Mouse (Mus musculus): ENCODE measurements around the gene Zfp729b. TPM values are rescaled to one million over a fixed set of nuclear protein-coding genes. Genes with fewer than 3 reads are reported as not detected.
A peak's percentile ranks its signal among the peaks of the same experiment; 100 is the strongest.

The Zfp729b gene
- 3.4 TPM in 2 replicates for polyA plus RNA-seq (2016; fragmentation: Nextera tagmentation; extraction: Ambion mirVana)

DNA sequence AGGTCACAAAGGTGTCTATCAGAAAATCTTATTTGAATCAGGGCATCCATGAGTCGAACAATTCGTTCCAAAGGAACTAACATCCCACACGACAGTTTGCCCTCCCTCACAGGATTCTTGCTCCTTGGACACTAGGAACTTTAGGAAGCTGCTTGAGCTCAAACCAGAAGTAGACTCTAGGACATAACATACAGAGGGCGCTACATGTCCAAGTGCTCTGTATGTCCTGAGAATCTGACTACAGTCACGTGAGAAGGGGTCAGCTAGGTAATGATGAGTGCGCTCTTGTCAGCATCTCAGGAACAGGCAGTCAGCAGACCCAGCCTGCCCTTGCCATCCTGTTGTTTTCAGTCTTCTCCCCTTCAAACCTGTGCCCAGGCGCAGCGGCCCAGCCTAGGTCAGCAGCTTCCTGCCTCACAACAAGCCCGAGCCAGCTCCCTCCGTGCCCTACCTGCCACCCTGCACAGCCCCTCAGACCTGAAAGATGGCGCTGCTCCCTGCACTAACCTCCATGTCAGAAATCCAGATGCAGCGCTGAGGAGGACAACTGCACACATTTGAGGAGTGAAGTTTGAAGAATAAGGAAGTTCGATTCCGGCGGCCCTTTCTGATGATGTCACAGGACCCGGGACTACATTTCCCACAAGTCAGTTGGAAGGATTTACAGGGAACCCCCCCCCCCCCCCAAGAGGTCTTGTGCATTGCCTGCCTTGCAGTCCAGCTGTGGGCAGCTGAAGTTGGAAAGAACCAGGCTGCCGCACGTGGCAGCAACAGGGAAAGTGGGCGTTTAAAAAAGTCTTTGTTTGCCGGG is at the start of gene Zfp729b:
Gene Zfp729b, minus strand, starts transcription at position 642 of the 811 bp plus-strand sequence.
- H3K27ac ChIP-seq: peak within 1 kb of the TSS; percentile 86
- WGBS: 5% methylated on average over 20 of the region's 20 CpGs

DNA sequence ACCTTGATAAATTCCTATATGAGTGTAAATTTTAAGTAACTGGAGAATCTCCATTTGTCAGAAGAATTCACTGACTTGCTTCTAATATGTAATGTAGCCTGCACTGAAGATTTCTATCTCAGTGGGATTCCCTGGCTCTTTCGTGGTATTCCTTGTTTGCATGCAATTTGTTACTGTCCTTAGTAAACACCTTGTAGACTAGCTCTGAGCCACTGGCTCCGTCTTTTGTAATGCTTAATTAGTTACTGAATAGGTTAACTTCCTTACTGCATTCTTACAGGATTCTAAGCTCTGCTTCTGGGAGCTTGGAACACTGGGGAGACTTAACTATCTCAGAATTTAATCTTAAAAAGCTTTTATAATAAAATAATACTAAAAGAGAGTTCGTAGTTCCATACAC is 43.0 kb upstream of the Zfp729b start:
- WGBS: 32% methylated on average over 3 of the region's 3 CpGs
- no peak overlapping the region for H3K27ac ChIP-seq
- no peaks in the 10 kb centered on the region for H3K4me1 ChIP-seq
- H3K4me3 ChIP-seq: no peak overlapping the region
- no peaks in the 10 kb centered on the region for H3K9me3 ChIP-seq
- no peaks in the 10 kb centered on the region for H3K36me3 ChIP-seq (replicated peaks)
- no peak for DNase-seq (ENCODE audit: extremely low spot score, low spot score)
- no peaks in the 10 kb centered on the region for H3K27me3 ChIP-seq (ENCODE audit: poor library complexity, severe bottlenecking)

More for the DNA sequence above, at the start of gene Zfp729b:
- H3K9me3 ChIP-seq: peaks cover 10% of the 10 kb centered on the region; the same call in 1 of the 2 replicates
- 0 out of 2 replicates have a peak, but pooled peaks cover 2% of the 10 kb centered on the region for H3K36me3 ChIP-seq (replicated peaks)
- H3K27me3 ChIP-seq (ENCODE audit: poor library complexity, severe bottlenecking): no peaks in the 10 kb centered on the region
- DNase-seq (ENCODE audit: extremely low spot score, low spot score): peak; percentile 87
- peaks cover 7% of the 10 kb centered on the region for H3K4me1 ChIP-seq
- peak within 1 kb of the TSS; percentile 73 for H3K4me3 ChIP-seq

DNA sequence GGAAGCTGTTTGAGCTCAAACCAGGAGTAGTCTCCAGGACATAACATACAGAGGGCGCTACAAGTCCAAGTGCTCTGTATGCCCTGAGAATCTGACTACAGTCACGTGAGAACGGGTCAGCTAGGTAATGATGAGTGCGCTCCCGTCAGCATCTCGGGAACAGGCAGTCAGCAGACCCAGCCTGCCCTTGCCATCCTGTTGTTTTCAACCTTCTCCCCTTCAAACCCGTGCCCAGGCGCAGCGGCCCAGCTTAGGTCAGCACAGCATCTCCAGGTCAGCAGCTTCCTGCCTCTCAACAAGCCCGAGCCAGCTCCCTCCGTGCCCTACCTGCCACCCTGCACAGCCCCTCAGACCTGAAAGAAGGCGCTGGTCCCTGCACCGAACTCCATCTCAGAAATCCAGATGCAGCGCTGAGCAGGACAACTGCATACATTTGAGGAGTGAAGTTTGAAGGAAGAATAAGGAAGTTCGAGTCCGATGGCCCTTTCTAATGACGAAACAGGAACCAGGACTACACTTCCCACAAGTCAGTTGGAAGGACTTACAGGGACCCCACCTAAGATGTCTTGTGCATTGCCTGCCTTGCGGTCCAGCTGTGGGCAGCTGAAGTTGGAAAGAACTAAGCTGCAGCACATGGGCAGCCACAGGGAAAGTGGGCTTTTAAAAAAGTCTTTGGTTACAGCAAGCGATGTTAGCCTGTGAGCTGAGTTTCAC is 27.9 kb upstream of the Zfp729b start, which contains the start of the genes Gm49345 and Zfp729a:
Gene Gm49345, minus strand, starts transcription at position 476 of the 714 bp plus-strand sequence.
Gene Zfp729a, minus strand, starts transcription at position 498 of the 714 bp plus-strand sequence.
- no peaks in the 10 kb centered on the region for H3K27me3 ChIP-seq (ENCODE audit: poor library complexity, severe bottlenecking)
- WGBS: under 1% methylated on average over 19 of the region's 19 CpGs
- peaks cover 6% of the 10 kb centered on the region; the same call in 1 of the 2 replicates for H3K4me1 ChIP-seq
- H3K36me3 ChIP-seq (replicated peaks): no peaks in the 10 kb centered on the region
- peak within 1 kb of the TSS; percentile 80 for H3K4me3 ChIP-seq
- peak within 1 kb of the TSS; percentile 87 for H3K27ac ChIP-seq
- DNase-seq (ENCODE audit: extremely low spot score, low spot score): peak; percentile 76
- H3K9me3 ChIP-seq: no peaks in the 10 kb centered on the region

DNA sequence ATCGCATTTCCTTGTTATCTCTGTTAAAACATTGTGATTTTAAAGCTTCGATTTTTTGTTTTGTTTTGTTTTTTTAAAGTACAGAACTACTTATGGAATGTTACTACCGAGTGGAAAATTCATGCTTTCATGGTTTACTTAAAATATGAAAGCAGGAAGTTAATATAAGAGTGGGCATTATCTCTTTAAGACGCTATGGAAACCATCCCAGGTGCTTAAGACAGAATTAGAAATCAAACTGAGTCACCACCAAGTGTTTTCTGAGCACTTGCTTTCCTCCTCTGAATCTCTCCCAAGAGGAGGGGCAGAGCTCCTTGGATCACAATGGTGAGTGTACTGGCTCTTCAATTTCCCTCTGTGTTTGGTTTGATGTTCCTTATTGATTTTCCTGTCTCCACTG is 601 bp upstream of the Zfp729b start:
- no peak for DNase-seq (ENCODE audit: extremely low spot score, low spot score)
- peaks cover 10% of the 10 kb centered on the region; the same call in 1 of the 2 replicates for H3K9me3 ChIP-seq
- H3K27ac ChIP-seq: no peak overlapping the region
- WGBS: 93% methylated on average over 4 of the region's 4 CpGs
- H3K36me3 ChIP-seq (replicated peaks): 0 out of 2 replicates have a peak, but pooled peaks cover 2% of the 10 kb centered on the region
- H3K4me1 ChIP-seq: peaks cover 7% of the 10 kb centered on the region
- no peak overlapping the region for H3K4me3 ChIP-seq
- no peaks in the 10 kb centered on the region for H3K27me3 ChIP-seq (ENCODE audit: poor library complexity, severe bottlenecking)

DNA sequence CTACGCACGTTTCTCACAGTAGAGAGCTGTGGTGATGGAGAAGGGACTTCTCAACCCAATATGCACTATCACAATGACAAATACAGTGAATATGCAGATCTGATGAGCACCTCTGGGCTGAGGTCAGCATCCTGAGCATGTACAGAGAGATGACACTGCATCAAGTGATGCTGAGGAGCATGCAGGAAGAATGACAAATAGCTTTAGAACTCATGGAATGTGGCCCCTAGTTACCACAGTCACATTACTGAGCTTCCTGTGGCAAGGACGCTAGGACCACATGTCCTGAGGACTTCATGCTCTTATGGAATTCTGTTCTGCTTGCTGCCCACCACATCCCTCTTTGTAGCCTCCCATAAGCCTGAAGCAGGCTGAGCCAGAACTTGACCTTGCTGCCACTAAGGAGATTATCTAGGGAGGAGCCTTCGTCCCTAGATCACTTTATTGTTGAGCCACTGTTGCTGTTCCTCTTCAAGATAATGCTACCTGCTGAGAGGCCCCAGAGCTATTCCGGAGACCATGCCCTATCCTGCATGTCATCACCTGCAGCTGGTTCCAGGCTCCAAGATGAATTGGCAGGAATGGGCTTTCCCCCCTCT is 36.8 kb downstream of the Zfp729b start:
- H3K36me3 ChIP-seq (replicated peaks): no peaks in the 10 kb centered on the region
- no peaks in the 10 kb centered on the region for H3K4me1 ChIP-seq
- no peaks in the 10 kb centered on the region for H3K9me3 ChIP-seq
- 72% methylated on average over 5 of the region's 5 CpGs for WGBS
- H3K4me3 ChIP-seq: no peak overlapping the region
- no peak for DNase-seq (ENCODE audit: extremely low spot score, low spot score)
- H3K27ac ChIP-seq: no peak overlapping the region
- no peaks in the 10 kb centered on the region for H3K27me3 ChIP-seq (ENCODE audit: poor library complexity, severe bottlenecking)

DNA sequence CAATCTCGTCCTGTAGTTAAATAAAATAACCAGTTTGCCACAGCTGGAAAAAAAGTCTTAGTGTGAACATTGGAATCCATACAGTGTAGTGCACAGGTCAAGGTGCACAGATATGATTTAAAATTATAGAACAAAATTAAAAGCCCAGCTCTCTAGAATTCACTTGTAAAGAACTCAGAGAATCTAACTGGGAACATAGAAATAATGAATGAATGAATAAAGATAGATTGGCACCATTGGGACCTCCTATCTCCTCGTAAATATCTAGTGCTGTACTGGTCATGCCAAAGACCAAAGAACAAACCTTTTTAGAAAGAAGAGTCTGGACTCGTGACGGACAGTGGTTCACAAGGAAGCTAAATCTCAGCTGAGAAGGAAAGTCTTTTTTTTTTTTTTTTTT is 55.8 kb downstream of the Zfp729b start, which contains the start of gene Zfp748:
Gene Zfp748, minus strand, starts transcription at position 101 of the 400 bp plus-strand sequence.
- H3K4me3 ChIP-seq: peak within 1 kb of the TSS; percentile 70
- H3K4me1 ChIP-seq: peaks cover 13% of the 10 kb centered on the region
- H3K27me3 ChIP-seq (ENCODE audit: poor library complexity, severe bottlenecking): no peaks in the 10 kb centered on the region
- DNase-seq (ENCODE audit: extremely low spot score, low spot score): no peak
- H3K27ac ChIP-seq: peak within 1 kb of the TSS; percentile 94
- H3K9me3 ChIP-seq: no peaks in the 10 kb centered on the region
- H3K36me3 ChIP-seq (replicated peaks): peaks cover 8% of the 10 kb centered on the region; the same call in 1 of the 2 replicates
- 82% methylated on average over 4 of the region's 4 CpGs for WGBS

DNA sequence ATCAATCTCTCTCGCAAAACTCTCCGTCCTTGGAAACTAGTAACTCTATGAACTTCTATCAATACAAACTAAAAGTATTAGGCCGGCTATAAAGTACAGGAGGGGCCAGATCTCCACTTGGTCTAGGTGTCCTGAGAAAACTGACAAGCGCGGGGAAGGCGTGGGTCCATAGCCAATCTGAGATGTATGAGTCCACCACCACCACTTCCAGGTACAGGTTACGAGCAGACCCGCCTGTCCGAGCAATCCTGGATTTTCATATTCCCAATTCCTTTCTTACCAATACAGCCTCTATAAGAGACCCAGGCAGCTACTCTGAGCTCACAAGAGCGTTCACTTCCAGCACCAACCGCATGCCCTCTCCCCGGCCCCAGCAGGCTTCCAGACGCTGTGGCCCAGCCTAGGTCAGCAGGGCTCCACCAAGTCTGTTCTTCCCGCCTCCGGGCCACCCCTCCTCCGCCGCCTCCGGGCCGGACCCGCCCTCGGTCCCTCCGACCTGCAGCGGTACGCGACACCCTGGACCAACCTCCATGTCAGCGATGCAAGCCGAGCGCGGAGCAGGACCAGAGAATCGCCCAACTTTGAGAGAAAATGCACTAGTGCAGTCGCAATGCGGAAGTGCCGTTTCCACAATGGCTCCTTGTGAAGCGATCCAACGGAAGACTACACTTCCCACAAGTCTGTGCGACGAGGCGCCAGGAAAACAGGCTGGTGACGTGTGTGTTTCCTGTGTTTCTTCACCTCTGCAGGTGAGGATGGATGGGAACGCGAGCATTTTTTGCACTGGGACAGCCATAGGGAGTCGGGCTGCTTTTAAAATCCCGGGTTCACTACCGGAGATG is 56.8 kb downstream of the Zfp729b start:
- peak overlapping the region; percentile 70 for H3K4me3 ChIP-seq
- under 1% methylated on average over 44 of the region's 44 CpGs for WGBS
- peaks cover 13% of the 10 kb centered on the region for H3K4me1 ChIP-seq
- H3K9me3 ChIP-seq: no peaks in the 10 kb centered on the region
- H3K27me3 ChIP-seq (ENCODE audit: poor library complexity, severe bottlenecking): no peaks in the 10 kb centered on the region
- DNase-seq (ENCODE audit: extremely low spot score, low spot score): peak; percentile 82
- H3K27ac ChIP-seq: peak overlapping the region; percentile 94
- H3K36me3 ChIP-seq (replicated peaks): peaks cover 8% of the 10 kb centered on the region

DNA sequence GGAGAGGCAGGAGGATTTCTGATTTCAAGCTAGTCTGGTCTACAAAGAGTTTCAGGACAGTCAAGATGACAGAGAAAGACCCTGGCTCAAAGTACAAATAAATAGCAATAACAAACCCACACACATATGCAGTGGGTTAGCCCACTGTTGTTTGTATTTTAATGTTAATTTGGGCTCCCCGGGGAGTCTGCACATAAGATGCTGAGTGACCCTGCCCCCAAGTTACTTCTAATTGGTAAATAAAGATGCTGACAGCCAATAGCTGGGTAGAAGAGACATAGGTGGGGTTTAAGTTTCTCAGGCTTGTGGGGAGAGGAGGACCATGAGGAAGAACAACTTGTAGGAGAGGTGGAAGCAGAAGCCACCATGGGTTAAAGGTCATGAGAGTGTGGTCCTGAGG is 63.6 kb downstream of the Zfp729b start:
- 90% methylated on average over 1 of the region's 1 CpGs for WGBS
- Histone ChIP-seq H3K36me3 (replicated peaks) (peaks cover 66% of the 10 kb centered on the region), H3K27ac (no peak overlapping the region), H3K4me3 (no peak overlapping the region), H3K9me3 (peaks cover 9% of the 10 kb centered on the region), H3K27me3 (ENCODE audit: poor library complexity, severe bottlenecking) (no peaks in the 10 kb centered on the region), H3K4me1 (no peaks in the 10 kb centered on the region)
- DNase-seq (ENCODE audit: extremely low spot score, low spot score): no peak

Other genes starting within 250 kb of the Zfp729b start
- gene Gm28044, start 249.2 kb downstream of the Zfp729b start, polyA plus RNA-seq (2016; fragmentation: Nextera tagmentation; extraction: Ambion mirVana): 0.37 TPM in 1 of 2 replicates, not detected in the other
- 0.87 and 1.1 TPM in 2 replicates for gene Zfp953, start 249.1 kb downstream of the Zfp729b start, polyA plus RNA-seq (2016; fragmentation: Nextera tagmentation; extraction: Ambion mirVana)
- gene Gm28041, start 234.0 kb downstream of the Zfp729b start, polyA plus RNA-seq (2016; fragmentation: Nextera tagmentation; extraction: Ambion mirVana): 0.50 TPM in 1 of 2 replicates, not detected in the other
- gene Zfp456, start 233.9 kb downstream of the Zfp729b start, polyA plus RNA-seq (2016; fragmentation: Nextera tagmentation; extraction: Ambion mirVana): 0.62 and 0.86 TPM in 2 replicates
- 3.4 and 4.5 TPM in 2 replicates for gene Zfp429, start 209.9 kb downstream of the Zfp729b start, polyA plus RNA-seq (2016; fragmentation: Nextera tagmentation; extraction: Ambion mirVana)
- gene Zfp459, start 188.3 kb downstream of the Zfp729b start, polyA plus RNA-seq (2016; fragmentation: Nextera tagmentation; extraction: Ambion mirVana): 0.86 and 1.2 TPM in 2 replicates
- gene Zfp874a, start 158.1 kb downstream of the Zfp729b start, polyA plus RNA-seq (2016; fragmentation: Nextera tagmentation; extraction: Ambion mirVana): 6.3 and 7.5 TPM in 2 replicates
- 1.4 TPM in 2 replicates for gene Zfp874b, start 125.4 kb downstream of the Zfp729b start, polyA plus RNA-seq (2016; fragmentation: Nextera tagmentation; extraction: Ambion mirVana)
- gene Zfp58, start 109.2 kb downstream of the Zfp729b start, polyA plus RNA-seq (2016; fragmentation: Nextera tagmentation; extraction: Ambion mirVana): 14.6 and 14.8 TPM in 2 replicates
- not detected in 2 replicates for gene Gm26965, start 83.6 kb downstream of the Zfp729b start, polyA plus RNA-seq (2016; fragmentation: Nextera tagmentation; extraction: Ambion mirVana)
- gene Zfp87, start 83.5 kb downstream of the Zfp729b start, polyA plus RNA-seq (2016; fragmentation: Nextera tagmentation; extraction: Ambion mirVana): 21.8 and 22.4 TPM in 2 replicates
- 15.4 and 17.3 TPM in 2 replicates for gene Zfp748, start 55.9 kb downstream of the Zfp729b start, polyA plus RNA-seq (2016; fragmentation: Nextera tagmentation; extraction: Ambion mirVana)
- not detected in 2 replicates for gene Gm49345, start 28.1 kb upstream of the Zfp729b start, polyA plus RNA-seq (2016; fragmentation: Nextera tagmentation; extraction: Ambion mirVana)
- 2.8 and 3.0 TPM in 2 replicates for gene Zfp729a, start 28.1 kb upstream of the Zfp729b start, polyA plus RNA-seq (2016; fragmentation: Nextera tagmentation; extraction: Ambion mirVana)
- gene Zfp738, start 77.4 kb upstream of the Zfp729b start, polyA plus RNA-seq (2016; fragmentation: Nextera tagmentation; extraction: Ambion mirVana): 9.5 and 10.1 TPM in 2 replicates
- 6.9 and 8.3 TPM in 2 replicates for gene Zfp65, start 119.5 kb upstream of the Zfp729b start, polyA plus RNA-seq (2016; fragmentation: Nextera tagmentation; extraction: Ambion mirVana)
- gene Zfp85, start 145.5 kb upstream of the Zfp729b start, polyA plus RNA-seq (2016; fragmentation: Nextera tagmentation; extraction: Ambion mirVana): 5.0 and 5.4 TPM in 2 replicates
- gene Zfp493, start 170.0 kb upstream of the Zfp729b start, polyA plus RNA-seq (2016; fragmentation: Nextera tagmentation; extraction: Ambion mirVana): 4.3 and 4.6 TPM in 2 replicates
- 6.0 and 7.8 TPM in 2 replicates for gene Zfp273, start 204.0 kb upstream of the Zfp729b start, polyA plus RNA-seq (2016; fragmentation: Nextera tagmentation; extraction: Ambion mirVana)
- gene Gm10037, start 221.4 kb upstream of the Zfp729b start, polyA plus RNA-seq (2016; fragmentation: Nextera tagmentation; extraction: Ambion mirVana): 2.5 and 2.7 TPM in 2 replicates